Mouse (Mus musculus): Measurements from ENCODE around the gene Xpo4. TPM values are rescaled to one million over a fixed set of nuclear protein-coding genes. Genes with fewer than 3 reads are reported as not detected.

Xpo4 gene
- polyA plus RNA-seq (2014; fragmentation: Nextera tagmentation; extraction: Ambion mirVana) = 23.0 and 26.5 TPM in 2 replicates

DNA sequence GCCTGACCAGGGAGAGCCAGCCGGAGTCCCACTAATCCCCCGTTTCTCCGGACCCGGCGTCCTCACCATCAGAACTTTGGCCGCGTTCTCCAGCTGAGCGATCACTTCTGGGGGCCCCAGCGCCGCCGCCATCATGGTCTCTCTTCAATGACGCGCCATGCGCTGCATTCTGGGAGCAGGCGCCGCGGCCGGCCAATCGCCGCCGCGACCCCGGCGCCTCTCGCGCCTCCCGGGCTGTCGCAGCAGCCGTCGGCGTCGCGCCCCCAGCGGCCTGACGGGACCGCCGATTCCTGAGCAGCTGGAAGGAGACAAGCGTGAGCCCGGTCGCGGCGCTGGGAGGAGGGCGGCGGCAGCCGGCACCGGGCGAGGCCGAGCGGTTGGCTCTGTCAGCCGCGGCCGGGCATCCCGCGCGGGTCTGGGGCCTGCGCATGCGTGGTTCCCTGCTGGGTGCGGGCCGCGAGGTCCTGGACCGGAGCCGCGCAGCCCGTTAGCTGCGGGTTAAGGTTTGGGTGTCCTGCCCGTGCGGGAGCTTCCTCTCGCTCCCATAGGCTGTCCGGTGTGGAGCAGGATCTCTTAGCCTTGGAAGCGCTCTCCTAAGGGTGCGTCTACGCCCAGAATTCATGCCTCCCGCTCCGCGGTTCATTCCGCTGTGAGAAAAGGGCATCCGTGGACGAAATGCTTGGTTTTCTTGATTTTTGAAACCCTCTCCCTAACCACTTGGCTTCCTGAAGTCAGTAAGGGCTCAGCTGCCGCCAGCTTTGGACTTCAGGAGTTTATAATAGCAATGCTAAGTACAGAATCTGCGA lies at the start of gene Xpo4:
Xpo4 (minus strand) TSS at position 609 of the 806 bp plus-strand sequence.
- Histone ChIP-seq H3K9ac (ENCODE audit: low read depth, low read length) (peak within 1 kb of the TSS; percentile 94), H3K27ac (replicated peaks; ENCODE audit: low read depth, low read length) (peak within 1 kb of the TSS; percentile 94), H3K4me1 (ENCODE audit: control insufficient read depth, insufficient read depth, low read length) (peaks cover 16% of the 10 kb centered on the region), H3K4me2 (ENCODE audit: low read depth, low read length) (peak within 1 kb of the TSS; percentile 91), H3K36me3 (ENCODE audit: control insufficient read depth, insufficient read depth, low read length) (no peaks in the 10 kb centered on the region), H3K27me3 (replicated peaks; ENCODE audit: control insufficient read depth, insufficient read depth, low read length) (no peaks in the 10 kb centered on the region), H3K4me3 (ENCODE audit: low read depth, low read length) (peak within 1 kb of the TSS; percentile 83), H3K9me3 (ENCODE audit: control insufficient read depth, low read length) (no peaks in the 10 kb centered on the region)
- under 1% methylated on average over 47 of the region's 80 CpGs for WGBS
- ATAC-seq (ENCODE audit: low read depth) (peak; percentile 97), DNase-seq (ENCODE audit: low spot score) (peak; percentile 91)

DNA sequence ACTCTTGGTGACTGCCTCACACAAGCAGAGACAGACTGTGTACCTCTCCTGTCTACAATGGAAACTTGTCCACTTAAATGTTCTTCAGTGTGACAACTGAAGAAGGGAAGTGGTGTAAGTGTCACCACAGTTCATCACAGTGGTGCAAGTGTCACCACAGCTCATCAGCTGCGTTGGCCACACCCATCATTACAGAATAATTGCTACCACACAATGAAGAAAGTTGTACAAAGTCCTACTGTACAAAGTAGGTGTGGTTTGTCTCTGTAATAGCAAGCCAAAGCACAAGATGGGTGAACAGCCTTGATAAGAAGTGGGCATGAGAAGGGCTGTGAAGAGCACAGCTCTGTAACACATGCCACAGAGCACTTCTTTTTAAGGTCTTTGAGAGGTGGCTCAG lies 47.7 kb upstream of the Xpo4 start:
- ATAC-seq (ENCODE audit: low read depth) (no peak), DNase-seq (ENCODE audit: low spot score) (no peak)
- peaks cover 18% of the 10 kb centered on the region for H3K36me3 ChIP-seq (ENCODE audit: control insufficient read depth, insufficient read depth, low read length)
- no peak overlapping the region for H3K4me2 ChIP-seq (ENCODE audit: low read depth, low read length)
- 0 out of 2 replicates have a peak, but pooled peaks cover 4% of the 10 kb centered on the region for H3K4me1 ChIP-seq (ENCODE audit: control insufficient read depth, insufficient read depth, low read length)
- H3K4me3 ChIP-seq (ENCODE audit: low read depth, low read length) = no peak overlapping the region
- 85% methylated on average over 1 of the region's 1 CpGs for WGBS
- H3K9ac ChIP-seq (ENCODE audit: low read depth, low read length) = no peak overlapping the region
- no peak overlapping the region for H3K27ac ChIP-seq (replicated peaks; ENCODE audit: low read depth, low read length)
- H3K27me3 ChIP-seq (replicated peaks; ENCODE audit: control insufficient read depth, insufficient read depth, low read length) = no peaks in the 10 kb centered on the region
- no peaks in the 10 kb centered on the region for H3K9me3 ChIP-seq (ENCODE audit: control insufficient read depth, low read length)

DNA sequence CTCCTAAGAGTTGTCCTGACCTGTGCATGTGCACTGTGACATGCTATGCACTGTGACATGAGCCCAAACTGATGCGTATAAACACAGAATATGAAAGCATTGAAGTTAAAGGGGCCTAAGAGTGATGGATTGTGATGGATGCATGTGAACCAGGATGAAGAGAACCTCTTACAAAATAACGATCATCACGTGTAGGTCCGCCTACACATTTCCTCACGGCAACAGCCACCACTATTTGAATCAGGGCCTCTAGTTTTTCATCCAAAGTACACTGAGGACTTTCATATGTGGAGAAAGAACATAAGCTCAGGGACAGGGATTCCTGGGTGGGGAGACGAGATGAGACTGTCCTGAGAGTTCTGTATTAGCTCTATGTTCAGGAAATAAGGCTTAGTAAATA lies 45.8 kb upstream of the Xpo4 start:
- WGBS = 85% methylated on average over 6 of the region's 6 CpGs
- no peak for ATAC-seq (ENCODE audit: low read depth)
- Histone ChIP-seq H3K4me2 (ENCODE audit: low read depth, low read length) (no peak overlapping the region), H3K36me3 (ENCODE audit: control insufficient read depth, insufficient read depth, low read length) (peaks cover under 1% of the 10 kb centered on the region; the same call in 1 of the 2 replicates), H3K4me1 (ENCODE audit: control insufficient read depth, insufficient read depth, low read length) (peaks cover 13% of the 10 kb centered on the region; the same call in 1 of the 2 replicates), H3K9ac (ENCODE audit: low read depth, low read length) (no peak overlapping the region), H3K27ac (replicated peaks; ENCODE audit: low read depth, low read length) (no peak overlapping the region), H3K9me3 (ENCODE audit: control insufficient read depth, low read length) (no peaks in the 10 kb centered on the region), H3K27me3 (replicated peaks; ENCODE audit: control insufficient read depth, insufficient read depth, low read length) (no peaks in the 10 kb centered on the region), H3K4me3 (ENCODE audit: low read depth, low read length) (no peak overlapping the region)
- no peak for DNase-seq (ENCODE audit: low spot score)

DNA sequence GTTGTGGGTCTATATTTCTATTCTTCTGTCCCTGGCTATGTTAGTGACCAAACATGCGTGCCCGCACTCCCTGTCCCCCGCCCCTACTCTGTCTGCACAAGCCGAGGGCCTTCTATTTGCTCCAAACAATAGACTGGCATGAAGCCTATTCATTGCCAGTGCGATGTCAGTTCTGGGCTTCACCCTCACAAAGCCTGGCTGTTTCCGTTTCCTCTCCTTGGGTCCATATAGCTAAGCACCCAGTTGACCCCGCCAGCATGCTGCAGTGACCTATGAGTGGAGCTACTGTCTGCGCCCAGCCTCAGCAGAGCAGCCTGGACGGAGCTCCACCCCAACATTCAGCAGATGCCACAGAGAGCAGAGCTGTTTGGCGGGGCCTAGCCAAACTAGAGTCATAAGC lies 43.9 kb upstream of the Xpo4 start:
- no peak overlapping the region for H3K4me3 ChIP-seq (ENCODE audit: low read depth, low read length)
- no peak overlapping the region for H3K4me2 ChIP-seq (ENCODE audit: low read depth, low read length)
- H3K27ac ChIP-seq (replicated peaks; ENCODE audit: low read depth, low read length) = no peak overlapping the region
- peak; percentile 58 for DNase-seq (ENCODE audit: low spot score)
- no peak for ATAC-seq (ENCODE audit: low read depth)
- peaks cover 13% of the 10 kb centered on the region; the same call in 1 of the 2 replicates for H3K4me1 ChIP-seq (ENCODE audit: control insufficient read depth, insufficient read depth, low read length)
- H3K36me3 ChIP-seq (ENCODE audit: control insufficient read depth, insufficient read depth, low read length) = peaks cover 11% of the 10 kb centered on the region; the same call in 1 of the 2 replicates
- no peak overlapping the region; the same call in 1 of the 2 replicates for H3K9ac ChIP-seq (ENCODE audit: low read depth, low read length)
- H3K9me3 ChIP-seq (ENCODE audit: control insufficient read depth, low read length) = no peaks in the 10 kb centered on the region
- WGBS = 66% methylated on average over 10 of the region's 10 CpGs
- H3K27me3 ChIP-seq (replicated peaks; ENCODE audit: control insufficient read depth, insufficient read depth, low read length) = no peaks in the 10 kb centered on the region

DNA sequence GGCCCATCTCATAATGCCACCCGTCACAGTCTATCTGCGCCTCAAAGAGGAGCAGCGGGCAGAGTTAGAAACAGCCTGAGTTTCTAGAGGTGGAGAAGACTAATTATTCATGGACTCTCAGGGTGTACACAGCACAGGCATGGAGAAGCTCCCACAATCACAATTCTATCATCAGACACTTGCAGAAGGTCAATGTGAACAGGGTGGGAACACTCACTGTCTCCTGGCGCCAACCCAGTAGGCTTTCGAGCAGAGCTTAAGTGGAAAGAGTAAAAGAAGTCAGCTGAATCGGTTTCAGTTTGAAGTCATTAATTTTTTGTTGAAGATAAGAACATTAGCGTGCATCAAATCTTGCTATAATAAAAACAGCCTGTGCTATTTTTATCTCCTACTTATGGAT lies 43.4 kb upstream of the Xpo4 start:
- 84% methylated on average over 7 of the region's 7 CpGs for WGBS

DNA sequence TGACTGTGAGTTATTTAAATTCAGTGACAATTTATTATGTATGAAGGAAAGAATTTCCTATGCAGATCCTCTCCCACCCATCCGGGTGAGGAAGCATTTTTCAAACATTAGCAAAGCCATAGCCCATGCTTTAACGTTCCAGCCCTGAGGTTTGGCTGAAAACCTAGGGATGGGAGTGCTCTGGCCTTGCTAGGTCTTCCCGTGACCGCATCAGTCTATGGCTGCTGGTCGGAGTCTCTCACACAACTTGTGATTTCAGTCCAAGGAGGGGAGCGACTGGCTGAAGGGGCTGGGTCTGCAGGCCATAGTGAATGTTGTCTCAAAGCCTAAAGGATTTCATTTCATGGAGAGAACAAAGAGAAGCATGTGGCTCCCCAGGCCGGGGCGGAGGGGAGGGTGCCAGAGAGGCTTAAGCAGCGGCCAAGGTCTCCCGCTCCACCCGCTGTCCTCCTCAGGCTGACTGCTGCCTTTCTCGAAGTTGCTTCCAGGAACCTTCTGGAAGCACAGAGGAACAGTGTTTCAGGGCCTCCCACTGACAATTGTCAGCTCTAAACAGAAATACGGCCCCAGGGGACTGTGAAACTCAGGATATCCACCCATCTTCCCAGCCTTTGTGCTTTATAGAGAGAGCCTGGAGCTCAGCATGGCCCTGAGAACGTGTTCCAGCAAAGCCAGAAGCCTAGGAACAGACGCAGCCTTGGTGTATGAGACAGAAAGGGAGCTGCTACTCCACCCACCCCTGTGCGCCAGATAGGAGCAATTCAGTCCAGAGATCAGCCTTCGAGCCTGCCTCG lies 42.1 kb upstream of the Xpo4 start:
- WGBS = 32% methylated on average over 15 of the region's 18 CpGs
- ATAC-seq (ENCODE audit: low read depth) (peak; percentile 54; the same call in 1 of the 2 replicates), DNase-seq (ENCODE audit: low spot score) (peak; percentile 64)
- no peaks in the 10 kb centered on the region for H3K9me3 ChIP-seq (ENCODE audit: control insufficient read depth, low read length)
- H3K4me3 ChIP-seq (ENCODE audit: low read depth, low read length) = no peak overlapping the region
- peaks cover 16% of the 10 kb centered on the region; the same call in 1 of the 2 replicates for H3K36me3 ChIP-seq (ENCODE audit: control insufficient read depth, insufficient read depth, low read length)
- no peaks in the 10 kb centered on the region for H3K27me3 ChIP-seq (replicated peaks; ENCODE audit: control insufficient read depth, insufficient read depth, low read length)
- peak overlapping the region; percentile 72 for H3K27ac ChIP-seq (replicated peaks; ENCODE audit: low read depth, low read length)
- no peak overlapping the region for H3K4me2 ChIP-seq (ENCODE audit: low read depth, low read length)
- H3K9ac ChIP-seq (ENCODE audit: low read depth, low read length) = peak overlapping the region; percentile 47; the same call in 1 of the 2 replicates
- peaks cover 13% of the 10 kb centered on the region; the same call in 1 of the 2 replicates for H3K4me1 ChIP-seq (ENCODE audit: control insufficient read depth, insufficient read depth, low read length)

More for the DNA sequence above, 43.4 kb upstream of the Xpo4 start:
- Histone ChIP-seq H3K4me3 (ENCODE audit: low read depth, low read length) (no peak overlapping the region), H3K36me3 (ENCODE audit: control insufficient read depth, insufficient read depth, low read length) (peaks cover 11% of the 10 kb centered on the region; the same call in 1 of the 2 replicates), H3K4me1 (ENCODE audit: control insufficient read depth, insufficient read depth, low read length) (peaks cover 13% of the 10 kb centered on the region; the same call in 1 of the 2 replicates), H3K4me2 (ENCODE audit: low read depth, low read length) (no peak overlapping the region), H3K27ac (replicated peaks; ENCODE audit: low read depth, low read length) (no peak overlapping the region), H3K9ac (ENCODE audit: low read depth, low read length) (no peak overlapping the region), H3K9me3 (ENCODE audit: control insufficient read depth, low read length) (no peaks in the 10 kb centered on the region), H3K27me3 (replicated peaks; ENCODE audit: control insufficient read depth, insufficient read depth, low read length) (no peaks in the 10 kb centered on the region)
- no peak for ATAC-seq (ENCODE audit: low read depth)
- DNase-seq (ENCODE audit: low spot score) = no peak

DNA sequence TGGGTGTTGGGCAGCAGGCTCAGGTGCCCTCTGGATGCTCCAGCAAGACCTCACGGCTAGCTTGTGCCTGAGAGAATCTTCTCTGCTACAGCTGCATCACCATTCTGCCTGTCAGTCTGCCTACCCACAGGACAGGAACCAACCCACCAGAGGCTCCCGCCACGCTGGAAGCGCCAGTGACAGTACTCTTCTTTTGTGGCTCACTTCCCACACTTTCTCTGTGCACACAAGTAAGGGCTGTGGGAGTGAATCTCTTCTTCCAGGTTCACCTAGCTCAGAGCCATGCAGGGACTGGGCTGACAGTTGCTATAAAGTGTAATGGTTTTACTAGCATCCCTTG lies 41.5 kb upstream of the Xpo4 start:
- peaks cover 20% of the 10 kb centered on the region; the same call in 1 of the 2 replicates for H3K36me3 ChIP-seq (ENCODE audit: control insufficient read depth, insufficient read depth, low read length)
- H3K9me3 ChIP-seq (ENCODE audit: control insufficient read depth, low read length) = no peaks in the 10 kb centered on the region
- ATAC-seq (ENCODE audit: low read depth) (no peak), DNase-seq (ENCODE audit: low spot score) (peak; percentile 1)
- no peak overlapping the region for H3K4me3 ChIP-seq (ENCODE audit: low read depth, low read length)
- H3K4me1 ChIP-seq (ENCODE audit: control insufficient read depth, insufficient read depth, low read length) = peaks cover 13% of the 10 kb centered on the region; the same call in 1 of the 2 replicates
- no peak overlapping the region for H3K27ac ChIP-seq (replicated peaks; ENCODE audit: low read depth, low read length)
- 87% methylated on average over 4 of the region's 4 CpGs for WGBS
- no peak overlapping the region for H3K4me2 ChIP-seq (ENCODE audit: low read depth, low read length)
- no peak overlapping the region for H3K9ac ChIP-seq (ENCODE audit: low read depth, low read length)
- no peaks in the 10 kb centered on the region for H3K27me3 ChIP-seq (replicated peaks; ENCODE audit: control insufficient read depth, insufficient read depth, low read length)

DNA sequence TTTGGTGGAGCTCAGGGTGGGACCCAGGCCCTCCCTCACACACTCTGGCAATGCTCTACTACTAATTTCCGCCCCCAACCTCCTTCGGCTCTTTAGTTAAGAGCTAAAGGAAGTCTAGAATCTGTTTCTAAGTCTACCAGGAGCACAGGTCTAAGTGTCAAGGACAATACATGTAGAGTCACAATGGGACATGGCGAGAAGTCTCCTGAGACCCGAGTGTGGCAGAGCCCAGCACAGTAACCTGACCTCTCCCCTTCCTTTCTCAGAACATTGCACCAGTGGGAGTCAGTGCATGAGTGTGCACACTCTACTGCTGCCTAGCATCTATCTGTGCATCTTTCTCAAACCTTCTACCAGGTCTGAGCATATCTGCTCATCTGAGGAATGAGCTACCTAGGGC lies 40.5 kb upstream of the Xpo4 start:
- H3K27me3 ChIP-seq (replicated peaks; ENCODE audit: control insufficient read depth, insufficient read depth, low read length) = no peaks in the 10 kb centered on the region
- ATAC-seq (ENCODE audit: low read depth) (no peak), DNase-seq (ENCODE audit: low spot score) (no peak)
- no peak overlapping the region for H3K4me3 ChIP-seq (ENCODE audit: low read depth, low read length)
- peaks cover 13% of the 10 kb centered on the region; the same call in 1 of the 2 replicates for H3K4me1 ChIP-seq (ENCODE audit: control insufficient read depth, insufficient read depth, low read length)
- no peak overlapping the region for H3K4me2 ChIP-seq (ENCODE audit: low read depth, low read length)
- H3K36me3 ChIP-seq (ENCODE audit: control insufficient read depth, insufficient read depth, low read length) = peaks cover 23% of the 10 kb centered on the region; the same call in 1 of the 2 replicates
- no peaks in the 10 kb centered on the region for H3K9me3 ChIP-seq (ENCODE audit: control insufficient read depth, low read length)
- H3K27ac ChIP-seq (replicated peaks; ENCODE audit: low read depth, low read length) = no peak overlapping the region
- H3K9ac ChIP-seq (ENCODE audit: low read depth, low read length) = no peak overlapping the region
- WGBS = 76% methylated on average over 4 of the region's 4 CpGs

All from embryonic facial prominence, embryonic 14.5 days (tissue).